Mouse (Mus musculus): ENCODE measurements around the gene Sgms2.

Sgms2 gene

GRCm38 (mm10) chr3:131491361-131491925 is at the start of gene Sgms2:
Sgms2 (minus strand) TSS chr3:131491411.
- in situ Hi-C loops (cut with MboI, MseI): loop anchor here (25.0 kb wide), 1 partner anchor 1196 kb away; the partner anchor contains the start of genes Aimp1 and Tbck

- in situ Hi-C loops (cut with MboI, MseI): no loop called here
Measured at GRCm38 (mm10) chr3:131525229-131525628, 34.0 kb upstream of the Sgms2 start.

- in situ Hi-C loops (cut with MboI, MseI): no loop called here
Measured at GRCm38 (mm10) chr3:131524779-131525178, 33.6 kb upstream of the Sgms2 start.

- in situ Hi-C loops (cut with MboI, MseI): no loop called here
Measured at GRCm38 (mm10) chr3:131524210-131524609, 33.0 kb upstream of the Sgms2 start.

- in situ Hi-C loops (cut with MboI, MseI): no loop called here
Measured at GRCm38 (mm10) chr3:131523749-131524148, 32.5 kb upstream of the Sgms2 start.

GRCm38 (mm10) chr3:131522243-131522642 is 31.0 kb upstream of the Sgms2 start:
- in situ Hi-C loops (cut with MboI, MseI): no loop called here

GRCm38 (mm10) chr3:131521206-131521605 is 30.0 kb upstream of the Sgms2 start:
- in situ Hi-C loops (cut with MboI, MseI): no loop called here

GRCm38 (mm10) chr3:131517756-131518155 is 26.5 kb upstream of the Sgms2 start:
- in situ Hi-C loops (cut with MboI, MseI): no loop called here

- in situ Hi-C loops (cut with MboI, MseI): no loop called here
Measured at GRCm38 (mm10) chr3:131516332-131516999, 25.3 kb upstream of the Sgms2 start.

- in situ Hi-C loops (cut with MboI, MseI): no loop called here
Measured at GRCm38 (mm10) chr3:131511616-131512015, 20.4 kb upstream of the Sgms2 start.

- in situ Hi-C loops (cut with MboI, MseI): no loop called here
Measured at GRCm38 (mm10) chr3:131508024-131508423, 16.8 kb upstream of the Sgms2 start.

- in situ Hi-C loops (cut with MboI, MseI): no loop called here
Measured at GRCm38 (mm10) chr3:131504595-131505223, 13.5 kb upstream of the Sgms2 start.

- in situ Hi-C loops (cut with MboI, MseI): no loop called here
Measured at GRCm38 (mm10) chr3:131501677-131502370, 10.6 kb upstream of the Sgms2 start.

- in situ Hi-C loops (cut with MboI, MseI): loop anchor here (25.0 kb wide), 1 partner anchor 1188 kb away; the partner anchor contains the start of genes Aimp1 and Tbck
Measured at GRCm38 (mm10) chr3:131499651-131500050, 8.4 kb upstream of the Sgms2 start.

- in situ Hi-C loops (cut with MboI, MseI): loop anchor here (25.0 kb wide), 1 partner anchor 1191 kb away; the partner anchor contains the start of genes Aimp1 and Tbck
Measured at GRCm38 (mm10) chr3:131496506-131497122, 5.4 kb upstream of the Sgms2 start.

GRCm38 (mm10) chr3:131495076-131495475 is 3.9 kb upstream of the Sgms2 start:
- in situ Hi-C loops (cut with MboI, MseI): loop anchor here (25.0 kb wide), 1 partner anchor 1192 kb away; the partner anchor contains the start of genes Aimp1 and Tbck

- in situ Hi-C loops (cut with MboI, MseI): loop anchor here (25.0 kb wide), 1 partner anchor 1194 kb away; the partner anchor contains the start of genes Aimp1 and Tbck
Measured at GRCm38 (mm10) chr3:131493194-131493593, 2.0 kb upstream of the Sgms2 start.

GRCm38 (mm10) chr3:131491980-131492379 is 769 bp upstream of the Sgms2 start:
- in situ Hi-C loops (cut with MboI, MseI): loop anchor here (25.0 kb wide), 1 partner anchor 1195 kb away; the partner anchor contains the start of genes Aimp1 and Tbck

- in situ Hi-C loops (cut with MboI, MseI): loop anchor here (25.0 kb wide), 1 partner anchor 1197 kb away; the partner anchor contains the start of genes Aimp1 and Tbck
Measured at GRCm38 (mm10) chr3:131490143-131490908, 885 bp downstream of the Sgms2 start.

- in situ Hi-C loops (cut with MboI, MseI): loop anchor here (25.0 kb wide), 1 partner anchor 1198 kb away; the partner anchor contains the start of genes Aimp1 and Tbck
Measured at GRCm38 (mm10) chr3:131489657-131490142, 1.5 kb downstream of the Sgms2 start.

Data from T-helper 1 cell (primary cell).